Mouse (Mus musculus) cerebellum, adult 2 months (tissue): Measurements from ENCODE around the gene Ctnnbip1.

Experiments
- CTCF ChIP-seq: fragments of 200-500 bp; IDR thresholded peaks from 2 replicates; pipeline ENCODE4 v1.5.1; 2011; ENCODE audit warnings: low read depth, mild to moderate bottlenecking, control low read depth, low read length, moderate library complexity, borderline replicate concordance; ENCODE audit not compliant: insufficient read depth
- POLR2A ChIP-seq: fragments of 200-500 bp; IDR thresholded peaks from 2 replicates; pipeline ENCODE4 v1.6.1; 2011; ENCODE audit warnings: low read length, control low read depth, borderline replicate concordance; ENCODE audit not compliant: insufficient read depth

DNA sequence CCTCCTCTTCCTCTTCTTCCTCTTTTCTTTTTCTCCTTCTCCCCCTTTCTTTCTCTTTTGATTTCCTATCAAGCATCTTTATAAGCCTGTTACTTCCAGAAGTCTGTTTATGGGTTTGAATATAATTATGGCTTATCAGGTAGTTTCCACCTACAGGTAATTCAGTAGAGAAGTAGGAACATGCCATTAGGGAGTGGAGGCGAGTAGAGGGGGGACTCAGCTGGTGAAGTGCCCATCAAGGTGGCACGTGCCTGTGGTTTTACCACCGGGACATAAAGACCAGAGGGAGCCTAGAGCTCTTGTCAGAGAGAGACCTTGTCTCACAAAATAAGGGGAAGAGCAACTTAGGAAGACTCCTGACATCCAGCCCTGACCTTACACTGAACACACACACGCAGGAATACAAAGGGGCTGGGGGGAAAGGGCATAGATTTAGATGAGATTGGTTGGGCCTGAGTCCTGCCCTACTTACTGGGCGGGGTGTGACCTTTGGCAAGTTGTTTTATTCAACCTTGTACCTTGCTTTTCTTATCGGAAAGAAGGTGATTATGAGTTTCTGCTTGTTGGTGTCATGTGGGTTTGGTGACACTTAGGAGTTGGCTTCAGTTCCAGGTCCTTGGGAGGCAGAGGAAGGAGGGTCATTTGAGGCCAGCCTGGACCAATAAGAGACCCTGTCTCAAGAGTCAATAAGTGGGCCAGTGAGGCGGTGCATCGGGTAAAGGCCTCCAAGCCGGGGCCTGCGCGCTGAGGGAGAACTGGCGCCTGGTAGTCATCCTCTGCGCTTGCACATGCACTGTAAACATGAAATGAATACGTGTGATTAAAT lies 28.4 kb upstream of the Ctnnbip1 start:
- no peak for TF ChIP-seq CTCF
- no peak for TF ChIP-seq POLR2A
